Comparison of ENCODE assay signal across 28 mouse cellular contexts in genomic region chr7:111875949-111876348, GRCm38 (mm10).
A peak's percentile ranks its signal among the peaks of the same experiment; 100 is the strongest.
DNase-seq lines count a peak whose midpoint lies in the region; ATAC-seq and TF ChIP-seq lines count a peak whose summit lies in the region.
"Had no signal": no experiment of that assay in that cellular context is flagged by ENCODE, and none has a peak within 500 bp of the region (broad histone marks: within the 10 kb centered on the region; RNA-seq: fewer than 3 reads in every experiment).

No protein-coding gene starts in this region.

- no peak overlapping the region for H3K4me2 ChIP-seq in stomach, embryonic 14.5 days (replicated peaks; ENCODE audit: low read depth, low read length)
- H3K4me2 ChIP-seq in stomach, postnatal 0 days (replicated peaks; ENCODE audit: low read depth) = no peak overlapping the region
- no peak overlapping the region for H3K4me2 ChIP-seq in intestine, embryonic 15.5 days (replicated peaks)
- no peak overlapping the region for H3K4me2 ChIP-seq in stomach, embryonic 16.5 days (ENCODE audit: low read depth, low read length)
- H3K4me2 ChIP-seq: embryonic facial prominence, embryonic 12.5 days; embryonic facial prominence, embryonic 15.5 days; heart, embryonic 13.5 days; hindbrain, embryonic 14.5 days had no signal

- H3K9me3 ChIP-seq in stomach, embryonic 14.5 days (ENCODE audit: control insufficient read depth, low read depth, low read length) = no peaks in the 10 kb centered on the region
- no peaks in the 10 kb centered on the region for H3K9me3 ChIP-seq in stomach, postnatal 0 days (ENCODE audit: control insufficient read depth, low read length)
- H3K9me3 ChIP-seq in intestine, embryonic 15.5 days = no peaks in the 10 kb centered on the region
- H3K9me3 ChIP-seq in stomach, embryonic 16.5 days (replicated peaks; ENCODE audit: control insufficient read depth, low read length) = no peaks in the 10 kb centered on the region
- H3K9me3 ChIP-seq: embryonic facial prominence, embryonic 12.5 days; embryonic facial prominence, embryonic 15.5 days; heart, embryonic 10.5 days; heart, embryonic 13.5 days had no signal

- H3K27ac ChIP-seq in stomach, embryonic 14.5 days (ENCODE audit: low read length) = peak overlapping the region; percentile 45; the same call in 1 of the 2 replicates
- H3K27ac ChIP-seq in stomach, postnatal 0 days (replicated peaks) = no peak overlapping the region
- no peak overlapping the region for H3K27ac ChIP-seq in intestine, embryonic 15.5 days
- H3K27ac ChIP-seq in stomach, embryonic 16.5 days (ENCODE audit: low read length) = no peak overlapping the region
- H3K27ac ChIP-seq: embryonic facial prominence, embryonic 12.5 days; embryonic facial prominence, embryonic 15.5 days; heart, adult 2 months; heart, embryonic 10.5 days; heart, embryonic 13.5 days; hindbrain, embryonic 14.5 days; hindbrain, postnatal 0 days had no signal

- no peaks in the 10 kb centered on the region for H3K36me3 ChIP-seq in stomach, embryonic 14.5 days (ENCODE audit: control insufficient read depth, insufficient read depth, low read length)
- no peaks in the 10 kb centered on the region for H3K36me3 ChIP-seq in stomach, postnatal 0 days (ENCODE audit: control insufficient read depth, insufficient read depth, low read length)
- H3K36me3 ChIP-seq in intestine, embryonic 15.5 days = no peaks in the 10 kb centered on the region
- no peaks in the 10 kb centered on the region for H3K36me3 ChIP-seq in stomach, embryonic 16.5 days (ENCODE audit: control insufficient read depth, insufficient read depth, low read length)
- H3K36me3 ChIP-seq: embryonic facial prominence, embryonic 12.5 days; embryonic facial prominence, embryonic 15.5 days; heart, embryonic 10.5 days; heart, embryonic 13.5 days had no signal

- no peak for TF ChIP-seq EP300 in stomach, postnatal 0 days (optimal IDR thresholded peaks at IDR 0.05)

- H3K4me1 ChIP-seq in stomach, embryonic 14.5 days (ENCODE audit: control insufficient read depth, insufficient read depth, low read length) = no peaks in the 10 kb centered on the region
- H3K4me1 ChIP-seq in stomach, postnatal 0 days (replicated peaks; ENCODE audit: control insufficient read depth, insufficient read depth) = no peaks in the 10 kb centered on the region
- H3K4me1 ChIP-seq in intestine, embryonic 15.5 days (replicated peaks) = no peaks in the 10 kb centered on the region
- H3K4me1 ChIP-seq in stomach, embryonic 16.5 days (ENCODE audit: control insufficient read depth, insufficient read depth, low read length) = no peaks in the 10 kb centered on the region
- H3K4me1 ChIP-seq: embryonic facial prominence, embryonic 12.5 days; embryonic facial prominence, embryonic 15.5 days had no signal

- no peak for DNase-seq in stomach, postnatal 0 days (ENCODE audit: low spot score)
- DNase-seq in embryo, embryonic 10.5 days (ENCODE audit: low spot score) = no peak
- DNase-seq: adrenal gland, adult 8-10 months; adrenal gland, postnatal 25 days; cerebellum, adult 18-20 months; cerebellum, adult 9-10 months; cerebellum, postnatal 14 days; gastrocnemius, postnatal 10 days; gastrocnemius, postnatal 36 days; heart, adult 2 months; heart, postnatal 14 days; heart, postnatal 4 days; kidney, adult 2 months had no signal

- TF ChIP-seq CTCF in stomach, postnatal 0 days (IDR thresholded peaks at IDR 0.05; ENCODE audit: low read depth) = no peak

- H3K27me3 ChIP-seq in stomach, embryonic 14.5 days (ENCODE audit: control insufficient read depth, insufficient read depth, low read length) = no peaks in the 10 kb centered on the region
- no peaks in the 10 kb centered on the region for H3K27me3 ChIP-seq in stomach, postnatal 0 days (ENCODE audit: control insufficient read depth, insufficient read depth, low read length)
- H3K27me3 ChIP-seq in intestine, embryonic 15.5 days (replicated peaks) = no peaks in the 10 kb centered on the region
- no peaks in the 10 kb centered on the region for H3K27me3 ChIP-seq in stomach, embryonic 16.5 days (ENCODE audit: control insufficient read depth, insufficient read depth, low read length)
- H3K27me3 ChIP-seq: embryonic facial prominence, embryonic 12.5 days; embryonic facial prominence, embryonic 15.5 days; heart, embryonic 13.5 days had no signal

- H3K9ac ChIP-seq in stomach, embryonic 14.5 days (replicated peaks; ENCODE audit: low read depth, low read length) = no peak overlapping the region
- H3K9ac ChIP-seq in stomach, postnatal 0 days (ENCODE audit: low read length) = no peak overlapping the region
- H3K9ac ChIP-seq in intestine, embryonic 15.5 days = no peak overlapping the region
- H3K9ac ChIP-seq in stomach, embryonic 16.5 days (ENCODE audit: low read length) = no peak overlapping the region
- H3K9ac ChIP-seq: embryonic facial prominence, embryonic 12.5 days; embryonic facial prominence, embryonic 15.5 days; heart, embryonic 13.5 days; hindbrain, embryonic 14.5 days had no signal

- H3K4me3 ChIP-seq in stomach, embryonic 14.5 days (ENCODE audit: low read depth, low read length) = no peak overlapping the region
- H3K4me3 ChIP-seq in stomach, postnatal 0 days (ENCODE audit: low read depth, low read length) = no peak overlapping the region
- no peak overlapping the region for H3K4me3 ChIP-seq in intestine, embryonic 15.5 days (replicated peaks)
- no peak overlapping the region for H3K4me3 ChIP-seq in stomach, embryonic 16.5 days (replicated peaks; ENCODE audit: low read length)
- H3K4me3 ChIP-seq: embryonic facial prominence, embryonic 12.5 days; embryonic facial prominence, embryonic 15.5 days; erythroblast, embryonic 14.5 days; heart, adult 2 months; heart, embryonic 10.5 days; heart, embryonic 13.5 days had no signal

- ATAC-seq in stomach, embryonic 14.5 days (ENCODE audit: insufficient number of reproducible peaks, insufficient read depth, low FRiP score, low read depth) = peak; percentile 23; the same call in 1 of the 2 replicates
- ATAC-seq in stomach, postnatal 0 days (ENCODE audit: low FRiP score, low TSS enrichment) = no peak
- ATAC-seq in intestine, embryonic 15.5 days = peak; percentile 56
- ATAC-seq in stomach, embryonic 16.5 days (ENCODE audit: insufficient read depth, low FRiP score) = peak; percentile 50; the same call in 1 of the 2 replicates
- ATAC-seq in monocyte, adult 5-6 weeks (replicated peaks; ENCODE audit: insufficient number of reproducible peaks, low FRiP score, low TSS enrichment, poor library complexity, severe bottlenecking) = no peak
- ATAC-seq: activated CD4-positive, CD25-positive, alpha-beta regulatory T cell, adult 4 months; CD4-positive, CD25-positive, alpha-beta regulatory T cell, adult 4 months; forebrain, embryonic 14.5 days; hindbrain, postnatal 0 days; inflammation-experienced regulatory T-cells, adult 6 months had no signal

- WGBS in stomach, embryonic 14.5 days = 55% methylated on average over 1 of the region's 1 CpGs
- 65% methylated on average over 1 of the region's 1 CpGs for whole genome bisulfite sequencing in stomach, postnatal 0 days
- WGBS in intestine, embryonic 15.5 days = 63% methylated on average over 1 of the region's 1 CpGs
- 52% methylated on average over 1 of the region's 1 CpGs for WGBS in stomach, embryonic 16.5 days

Comparison
In these comparisons a context has a peak if more than half of its experiments do, and no peak if none do; other contexts are left out.
1. ATAC-seq: peak in stomach, embryonic 14.5 days (single experiment), intestine, embryonic 15.5 days (single experiment) and stomach, embryonic 16.5 days (single experiment); none in stomach, postnatal 0 days (single experiment) and monocyte, adult 5-6 weeks (single experiment).